Mouse (Mus musculus): ENCODE data around the gene Perm1. TPM values are rescaled to one million over a fixed set of nuclear protein-coding genes. Genes with fewer than 3 reads are reported as not detected.

Gene Perm1
- polyA plus RNA-seq, 1 experiment = 0.65 TPM

GRCm38 (mm10) chr4:156234701-156235213, 19.1 kb downstream of the Perm1 start, which contains the start of gene Plekhn1:
Plekhn1 (minus strand) TSS chr4:156234857.
- Histone ChIP-seq H3K27ac (ENCODE audit: insufficient read depth, low read length) (peak within 1 kb of the TSS; percentile 82), H3K4me3 (ENCODE audit: insufficient read depth, low read length) (peak within 1 kb of the TSS; percentile 93), H3K4me1 (ENCODE audit: control insufficient read depth, insufficient read depth, low read length) (0 out of 2 replicates have a peak, but pooled peaks cover 2% of the 10 kb centered on the region)
- TF ChIP-seq POLR2A (IDR thresholded peaks at IDR 0.05; ENCODE audit: extremely low read depth, insufficient read depth, low read length) (0 out of 2 replicates have a peak, but pooled peaks have one; percentile 14), CTCF (IDR thresholded peaks at IDR 0.05; ENCODE audit: extremely low read depth, insufficient read depth, low read length) (no peak)

GRCm38 (mm10) chr4:156235360-156235770, 19.7 kb downstream of the Perm1 start:
- H3K27ac ChIP-seq (ENCODE audit: insufficient read depth, low read length) = peak overlapping the region; percentile 0; the same call in 1 of the 2 replicates
- 0 out of 2 replicates have a peak, but pooled peaks cover 2% of the 10 kb centered on the region for H3K4me1 ChIP-seq (ENCODE audit: control insufficient read depth, insufficient read depth, low read length)
- H3K4me3 ChIP-seq (ENCODE audit: insufficient read depth, low read length) = peak overlapping the region; percentile 93
- TF ChIP-seq POLR2A (IDR thresholded peaks at IDR 0.05; ENCODE audit: extremely low read depth, insufficient read depth, low read length) (no peak), CTCF (IDR thresholded peaks at IDR 0.05; ENCODE audit: extremely low read depth, insufficient read depth, low read length) (no peak)

GRCm38 (mm10) chr4:156235808-156236533, 20.3 kb downstream of the Perm1 start, which contains the start of gene Noc2l:
Noc2l (plus strand) TSS chr4:156236010.
- Histone ChIP-seq H3K27ac (ENCODE audit: insufficient read depth, low read length) (peak within 1 kb of the TSS; percentile 94), H3K4me3 (ENCODE audit: insufficient read depth, low read length) (peak within 1 kb of the TSS; percentile 93), H3K4me1 (ENCODE audit: control insufficient read depth, insufficient read depth, low read length) (0 out of 2 replicates have a peak, but pooled peaks cover 2% of the 10 kb centered on the region)
- TF ChIP-seq POLR2A (IDR thresholded peaks at IDR 0.05; ENCODE audit: extremely low read depth, insufficient read depth, low read length) = peak; percentile 39; the same call in 1 of the 2 replicates
- no peak for TF ChIP-seq CTCF (IDR thresholded peaks at IDR 0.05; ENCODE audit: extremely low read depth, insufficient read depth, low read length)

- 0 out of 2 replicates have a peak, but pooled peaks cover 2% of the 10 kb centered on the region for H3K4me1 ChIP-seq (ENCODE audit: control insufficient read depth, insufficient read depth, low read length)
- H3K4me3 ChIP-seq (ENCODE audit: insufficient read depth, low read length) = peak overlapping the region; percentile 93
- H3K27ac ChIP-seq (ENCODE audit: insufficient read depth, low read length) = no peak overlapping the region
- TF ChIP-seq POLR2A (IDR thresholded peaks at IDR 0.05; ENCODE audit: extremely low read depth, insufficient read depth, low read length) (no peak), CTCF (IDR thresholded peaks at IDR 0.05; ENCODE audit: extremely low read depth, insufficient read depth, low read length) (no peak)
Observed at GRCm38 (mm10) chr4:156236651-156237447, 21.2 kb downstream of the Perm1 start.

GRCm38 (mm10) chr4:156249567-156249966, 33.9 kb downstream of the Perm1 start:
- Histone ChIP-seq H3K27ac (ENCODE audit: insufficient read depth, low read length) (no peak overlapping the region), H3K4me3 (ENCODE audit: insufficient read depth, low read length) (no peak overlapping the region), H3K4me1 (ENCODE audit: control insufficient read depth, insufficient read depth, low read length) (no peaks in the 10 kb centered on the region)
- TF ChIP-seq CTCF (IDR thresholded peaks at IDR 0.05; ENCODE audit: extremely low read depth, insufficient read depth, low read length) = no peak

GRCm38 (mm10) chr4:156251081-156251480, 35.4 kb downstream of the Perm1 start:
- Histone ChIP-seq H3K4me1 (ENCODE audit: control insufficient read depth, insufficient read depth, low read length) (no peaks in the 10 kb centered on the region), H3K27ac (ENCODE audit: insufficient read depth, low read length) (no peak overlapping the region), H3K4me3 (ENCODE audit: insufficient read depth, low read length) (no peak overlapping the region)
- TF ChIP-seq CTCF (IDR thresholded peaks at IDR 0.05; ENCODE audit: extremely low read depth, insufficient read depth, low read length) = no peak
- TF ChIP-seq POLR2A (IDR thresholded peaks at IDR 0.05; ENCODE audit: extremely low read depth, insufficient read depth, low read length) = no peak

- TF ChIP-seq POLR2A (IDR thresholded peaks at IDR 0.05; ENCODE audit: extremely low read depth, insufficient read depth, low read length) (no peak), CTCF (IDR thresholded peaks at IDR 0.05; ENCODE audit: extremely low read depth, insufficient read depth, low read length) (no peak)
- Histone ChIP-seq H3K27ac (ENCODE audit: insufficient read depth, low read length) (no peak overlapping the region), H3K4me3 (ENCODE audit: insufficient read depth, low read length) (no peak overlapping the region), H3K4me1 (ENCODE audit: control insufficient read depth, insufficient read depth, low read length) (no peaks in the 10 kb centered on the region)
Observed at GRCm38 (mm10) chr4:156252140-156252539, 36.5 kb downstream of the Perm1 start.

- no peak overlapping the region for H3K4me3 ChIP-seq (ENCODE audit: insufficient read depth, low read length)
- TF ChIP-seq POLR2A (IDR thresholded peaks at IDR 0.05; ENCODE audit: extremely low read depth, insufficient read depth, low read length) = no peak
- TF ChIP-seq CTCF (IDR thresholded peaks at IDR 0.05; ENCODE audit: extremely low read depth, insufficient read depth, low read length) = no peak
- no peaks in the 10 kb centered on the region for H3K4me1 ChIP-seq (ENCODE audit: control insufficient read depth, insufficient read depth, low read length)
- H3K27ac ChIP-seq (ENCODE audit: insufficient read depth, low read length) = no peak overlapping the region
Observed at GRCm38 (mm10) chr4:156252619-156253018, 37.0 kb downstream of the Perm1 start.

GRCm38 (mm10) chr4:156253043-156253442, 37.4 kb downstream of the Perm1 start:
- no peaks in the 10 kb centered on the region for H3K4me1 ChIP-seq (ENCODE audit: control insufficient read depth, insufficient read depth, low read length)
- no peak for TF ChIP-seq POLR2A (IDR thresholded peaks at IDR 0.05; ENCODE audit: extremely low read depth, insufficient read depth, low read length)
- no peak for TF ChIP-seq CTCF (IDR thresholded peaks at IDR 0.05; ENCODE audit: extremely low read depth, insufficient read depth, low read length)
- no peak overlapping the region for H3K27ac ChIP-seq (ENCODE audit: insufficient read depth, low read length)
- H3K4me3 ChIP-seq (ENCODE audit: insufficient read depth, low read length) = no peak overlapping the region
